Mouse (Mus musculus) erythroblast, embryonic 14.5 days (primary cell): ENCODE results near the gene Uqcr10.

Experiments
- GATA1 ChIP-seq: IDR thresholded peaks from 2 replicates; pipeline ENCODE4 v1.6.1; 2012; ENCODE audit warnings: low read length, inconsistent platforms, mixed read lengths
- TAL1 ChIP-seq: IDR thresholded peaks from 3 replicates; pipeline ENCODE4 v1.6.1; 2012; ENCODE audit warnings: low read length, inconsistent platforms, mixed read lengths

DNA sequence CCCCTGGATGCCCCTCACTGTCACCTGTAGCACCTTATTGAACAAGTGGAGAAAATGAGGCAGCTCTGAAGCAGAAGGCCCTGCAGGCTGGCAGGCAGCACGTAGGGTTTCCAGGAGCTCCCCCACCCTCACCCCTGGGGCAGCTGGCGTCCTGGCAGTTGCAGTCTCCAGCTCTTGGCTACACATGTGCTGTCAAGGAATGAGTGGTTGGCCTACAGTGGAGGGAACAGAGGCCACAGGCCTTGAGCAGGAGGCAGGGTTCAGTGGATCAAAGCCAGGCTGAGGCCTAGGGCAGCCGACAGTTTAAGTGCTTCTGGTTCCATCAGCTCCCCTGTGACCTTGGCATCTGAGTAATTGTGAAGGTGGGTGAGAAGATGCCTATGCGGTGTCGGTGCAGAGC is 26.8 kb upstream of the Uqcr10 start:
- TF ChIP-seq GATA1 (no peak), TAL1 (no peak)
